Mouse (Mus musculus) liver, embryonic 14.5 days (tissue): ENCODE results near the gene Gosr1. TPM values are rescaled to one million over a fixed set of nuclear protein-coding genes. Genes with fewer than 3 reads are reported as not detected.
"Not testable (repeated sequence)": the region's sequence is repeated elsewhere in the genome, so short reads cannot be mapped to it uniquely, and the experiment has no call there.

Experiments
- ATAC-seq: fragments of 200-750 bp; cut with Nextera tagmentation; 2 replicates; pipeline ENCODE4 v1.8.0; 2017; ENCODE audit warnings: moderate number of reproducible peaks, mild to moderate bottlenecking, moderate library complexity; ENCODE audit not compliant: insufficient read depth
- DNase-seq, 3 experiments: peaks; one replicate each; pipeline ENCODE4 v3.0.0-alpha.2; 2012 to 2013; ENCODE audit warnings: low read depth in 3 of 3, low spot score in 3 of 3
- H3K27ac ChIP-seq: fragments of 300-500 bp; sonication (generic); 2 replicates; pipeline ENCODE4 v1.5.1; 2014; ENCODE audit warnings: moderate library complexity, mild to moderate bottlenecking, control low read depth, inconsistent platforms
- H3K27me3 ChIP-seq: fragments of 300-500 bp; sonication (generic); 2 replicates; pipeline ENCODE4 v1.6.1; 2014; ENCODE audit warnings: mild to moderate bottlenecking, low read length, moderate library complexity; ENCODE audit not compliant: control insufficient read depth, insufficient read depth
- H3K36me3 ChIP-seq: fragments of 300-500 bp; sonication (generic); replicated peaks from 2 replicates; pipeline ENCODE4 v1.6.1; 2014; ENCODE audit warnings: low read depth; ENCODE audit not compliant: control insufficient read depth, insufficient read depth
- H3K4me1 ChIP-seq, 2 experiments: fragments of 200-500 bp in 1 of 2; fragments of 300-500 bp in 1 of 2; sonication (generic) in 1 of 2; replicated peaks; 2 replicates each; pipeline ENCODE4 v1.6.1; 2012 to 2014; ENCODE audit warnings: antibody characterized with exemption in 1 of 2, inconsistent platforms in 1 of 2, low read length in 1 of 2; ENCODE audit not compliant: control insufficient read depth in 2 of 2, insufficient read depth in 2 of 2
- H3K4me2 ChIP-seq: fragments of 300-500 bp; sonication (generic); 2 replicates; pipeline ENCODE4 v1.6.1; 2014; ENCODE audit warnings: low read depth, mild to moderate bottlenecking, control low read depth, moderate library complexity
- H3K4me3 ChIP-seq, 2 experiments: fragments of 200-500 bp in 1 of 2; fragments of 300-500 bp in 1 of 2; sonication (generic) in 1 of 2; 2 replicates each; pipeline ENCODE4 v1.5.1; 2012 to 2014; ENCODE audit warnings: low read depth in 2 of 2, low read length in 2 of 2, mild to moderate bottlenecking in 2 of 2, control low read depth in 1 of 2, inconsistent platforms in 1 of 2, moderate library complexity in 1 of 2; ENCODE audit not compliant: insufficient read depth in 1 of 2
- H3K9ac ChIP-seq: fragments of 300-500 bp; sonication (generic); replicated peaks from 2 replicates; pipeline ENCODE4 v1.6.1; 2014; ENCODE audit warnings: mild to moderate bottlenecking, control low read depth, moderate library complexity
- H3K9me3 ChIP-seq: fragments of 300-500 bp; sonication (generic); 2 replicates; pipeline ENCODE4 v1.6.1; 2016; ENCODE audit warnings: low read length, mixed read lengths; ENCODE audit not compliant: control insufficient read depth
- CTCF ChIP-seq: IDR thresholded peaks from 2 replicates; pipeline ENCODE4 v1.5.1; 2016; ENCODE audit warnings: antibody characterized with exemption, low read depth, control low read depth
- EP300 ChIP-seq: IDR thresholded peaks from 2 replicates; pipeline ENCODE4 v1.6.1; 2016; ENCODE audit warnings: antibody characterized with exemption, low read depth
- WGBS: fragments of 180-500 bp; shearing (Covaris S2); extraction: QIAGEN DNeasy Blood & Tissue Kit; methylation state at CpG from one replicate; pipeline ENCODE4 v1.1.7; 2014; ENCODE audit not compliant: insufficient replicate concordance; 5-methylcytosine and 5-hydroxymethylcytosine counted together
- polyA plus RNA-seq, 2 experiments: library from polyadenylated mRNA; depleted of rRNA in 1 of 2; stranded (reverse) in 1 of 2; unstranded in 1 of 2; fragments of >200 nt; fragmentation: Nextera tagmentation in 1 of 2; extraction: Ambion mirVana in 1 of 2; gene quantifications; 2 replicates each; pipeline versions ENCODE4 v1.2.1 to v1.2.3; 2012 to 2014

The Gosr1 gene
- polyA plus RNA-seq, 2 experiments = 6.4 to 12.3 TPM

DNA sequence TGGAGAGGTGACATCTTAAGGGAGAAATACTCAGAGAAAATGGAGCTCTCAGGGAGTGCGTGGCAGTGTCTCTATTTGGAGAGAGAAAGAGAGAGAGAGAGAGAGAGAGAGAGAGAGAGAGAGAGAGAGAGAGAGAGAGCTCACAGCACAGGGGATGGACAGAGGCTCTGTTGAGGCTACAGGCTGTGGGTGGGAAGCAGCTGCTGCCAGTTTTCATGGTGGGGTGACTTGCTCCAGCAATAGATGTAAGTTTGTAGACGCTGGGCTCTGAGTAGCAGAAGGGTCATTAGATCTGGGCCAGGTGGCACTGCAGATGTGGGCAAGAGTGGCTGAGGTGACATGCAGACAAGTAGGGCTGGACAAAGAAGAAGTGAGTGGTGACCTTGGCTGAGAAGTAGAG, 77.8 kb downstream of the Gosr1 start:
- H3K4me1 ChIP-seq = no peaks in the 10 kb centered on the region
- no peak for DNase-seq
- no peak overlapping the region for H3K27ac ChIP-seq
- no peak overlapping the region for H3K4me2 ChIP-seq
- no peaks in the 10 kb centered on the region for H3K36me3 ChIP-seq
- no peaks in the 10 kb centered on the region for H3K27me3 ChIP-seq
- no peak for TF ChIP-seq EP300
- no peak for TF ChIP-seq CTCF
- no peak overlapping the region for H3K9ac ChIP-seq
- WGBS = 50% methylated on average over 2 of the region's 2 CpGs
- no peak for ATAC-seq
- no peak overlapping the region for H3K4me3 ChIP-seq
- H3K9me3 ChIP-seq = no peaks in the 10 kb centered on the region

DNA sequence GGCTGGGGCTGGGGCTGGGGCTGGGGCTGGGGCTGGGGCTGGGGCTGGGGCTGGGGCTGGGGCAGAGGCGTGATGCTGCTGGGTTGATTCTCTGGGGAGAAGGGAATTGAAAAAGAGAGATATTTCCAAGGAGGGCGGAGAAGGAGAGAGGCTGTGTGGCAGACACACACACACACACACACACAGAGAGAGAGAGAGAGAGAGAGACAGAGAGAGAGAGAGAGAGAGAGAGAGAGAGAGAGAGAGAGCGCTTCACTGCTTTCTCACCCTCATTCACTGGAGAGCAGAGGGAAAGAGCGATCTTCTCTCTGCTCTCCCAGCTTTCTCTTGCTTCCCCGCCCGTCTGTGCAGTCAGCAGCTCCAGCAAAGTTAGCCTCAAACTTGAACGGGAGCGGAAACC, 83.9 kb downstream of the Gosr1 start, which contains the start of gene Trarg1:
TSS of gene Trarg1 (plus strand) at position 301 of the 400 bp plus-strand sequence.
- H3K9ac ChIP-seq, H3K27me3 ChIP-seq, H3K27ac ChIP-seq, H3K4me3 ChIP-seq, H3K36me3 ChIP-seq, DNase-seq, H3K4me1 ChIP-seq, H3K4me2 ChIP-seq, ATAC-seq, H3K9me3 ChIP-seq: not testable (repeated sequence)
- WGBS = 34% methylated on average over 7 of the region's 8 CpGs

Other genes with a start within 250 kb of the Gosr1 start
- 3.3 and 3.6 TPM in 2 replicates for gene Abr, start 141.3 kb downstream of the Gosr1 start, polyA plus RNA-seq (2012; rRNA removed)
- 2.3 and 2.5 TPM in 2 replicates for gene Abr, start 141.3 kb downstream of the Gosr1 start, polyA plus RNA-seq (2014; fragmentation: Nextera tagmentation; extraction: Ambion mirVana)
- gene Bhlha9, start 91.1 kb downstream of the Gosr1 start, polyA plus RNA-seq (2012; rRNA removed) = not detected in 2 replicates
- not detected in 2 replicates for gene Bhlha9, start 91.1 kb downstream of the Gosr1 start, polyA plus RNA-seq (2014; fragmentation: Nextera tagmentation; extraction: Ambion mirVana)
- gene Trarg1, start 83.8 kb downstream of the Gosr1 start, polyA plus RNA-seq (2012; rRNA removed) = not detected in 2 replicates
- not detected in 2 replicates for gene Trarg1, start 83.8 kb downstream of the Gosr1 start, polyA plus RNA-seq (2014; fragmentation: Nextera tagmentation; extraction: Ambion mirVana)
- 5.9 and 7.2 TPM in 2 replicates for gene Cpd, start 83.4 kb upstream of the Gosr1 start, polyA plus RNA-seq (2012; rRNA removed)
- gene Cpd, start 83.4 kb upstream of the Gosr1 start, polyA plus RNA-seq (2014; fragmentation: Nextera tagmentation; extraction: Ambion mirVana) = 8.2 and 8.5 TPM in 2 replicates
- gene Tmigd1, start 138.6 kb upstream of the Gosr1 start, polyA plus RNA-seq (2012; rRNA removed) = not detected in 2 replicates
- not detected in 2 replicates for gene Tmigd1, start 138.6 kb upstream of the Gosr1 start, polyA plus RNA-seq (2014; fragmentation: Nextera tagmentation; extraction: Ambion mirVana)
- 10.3 and 16.2 TPM in 2 replicates for gene Blmh, start 161.2 kb upstream of the Gosr1 start, polyA plus RNA-seq (2012; rRNA removed)
- 34.7 and 37.1 TPM in 2 replicates for gene Blmh, start 161.2 kb upstream of the Gosr1 start, polyA plus RNA-seq (2014; fragmentation: Nextera tagmentation; extraction: Ambion mirVana)
- gene Slc6a4, start 235.0 kb upstream of the Gosr1 start, polyA plus RNA-seq (2012; rRNA removed) = 2.4 and 2.7 TPM in 2 replicates
- gene Slc6a4, start 235.0 kb upstream of the Gosr1 start, polyA plus RNA-seq (2014; fragmentation: Nextera tagmentation; extraction: Ambion mirVana) = 1.6 and 3.0 TPM in 2 replicates